Mouse (Mus musculus): ENCODE measurements around the gene Sox6. TPM values are rescaled to one million over a fixed set of nuclear protein-coding genes. Genes with fewer than 3 reads are reported as not detected.
A peak's percentile ranks its signal among the peaks of the same experiment; 100 is the strongest.

The Sox6 gene
- total and polyA plus RNA-seq, 2 experiments from 2014 or later: 33.7 to 39.8 TPM

DNA sequence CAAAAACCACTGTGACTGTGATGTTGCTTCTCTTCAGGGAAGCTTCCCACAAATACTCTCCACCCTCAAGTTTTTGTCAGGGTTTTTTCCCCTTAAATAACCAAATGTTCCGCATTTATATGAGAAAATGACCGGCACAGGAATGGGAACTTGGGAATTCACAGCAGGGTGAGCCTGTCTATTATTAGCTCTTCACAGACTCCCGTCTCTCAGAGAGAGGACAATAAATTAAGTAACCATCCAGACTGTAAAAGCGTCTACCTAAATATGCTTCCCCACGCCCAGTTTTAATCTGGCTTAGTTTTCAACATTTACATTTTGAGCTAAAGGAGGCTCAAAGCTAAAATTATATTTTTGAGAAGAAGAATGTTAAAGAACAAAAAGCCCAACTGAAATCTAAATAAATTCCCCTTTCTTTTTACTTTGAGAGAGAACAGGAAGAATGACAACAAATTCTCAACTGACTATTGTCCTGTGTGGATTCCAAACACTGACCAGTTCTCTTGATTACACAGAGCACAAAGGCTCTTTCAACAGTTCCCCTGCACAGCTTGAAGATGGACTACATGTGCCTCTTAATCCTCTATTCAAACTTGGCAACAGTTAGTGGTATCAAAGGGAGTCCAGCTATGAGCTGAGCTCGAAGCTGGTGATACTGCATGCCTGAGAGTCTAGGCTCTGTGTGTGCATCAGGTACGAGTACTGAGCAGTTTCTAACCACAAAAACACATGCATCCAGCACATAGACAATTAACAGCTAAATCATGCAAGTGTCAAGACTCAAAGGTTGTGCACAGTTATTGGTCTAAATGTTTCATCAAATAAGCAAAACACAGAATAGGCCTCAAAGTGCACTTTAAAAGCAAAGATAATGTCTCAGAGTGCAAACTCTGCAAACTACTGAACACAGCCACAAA, 316.7 kb downstream of the Sox6 start:
- Histone ChIP-seq H3K36me3 (ENCODE audit: insufficient read depth, low read length) (no peaks in the 10 kb centered on the region), H3K27ac (peak overlapping the region; percentile 62), H3K4me3 (ENCODE audit: low read length) (no peak overlapping the region), H3K9me3 (ENCODE audit: low read length) (no peaks in the 10 kb centered on the region), H3K4me1 (ENCODE audit: insufficient read depth, low read length) (peaks cover 3% of the 10 kb centered on the region; the same call in 1 of the 2 replicates), H3K4me2 (ENCODE audit: low read depth, low read length) (no peak overlapping the region), H3K27me3 (ENCODE audit: insufficient read depth, low read length) (no peaks in the 10 kb centered on the region), H3K9ac (replicated peaks; ENCODE audit: low read length) (no peak overlapping the region)
- DNase-seq (ENCODE audit: low spot score) (peak; percentile 49), ATAC-seq (peak; percentile 80)
- 13% methylated on average over 7 of the region's 7 CpGs for WGBS
- TF ChIP-seq CTCF (IDR thresholded peaks at IDR 0.05; ENCODE audit: low read depth): no peak

DNA sequence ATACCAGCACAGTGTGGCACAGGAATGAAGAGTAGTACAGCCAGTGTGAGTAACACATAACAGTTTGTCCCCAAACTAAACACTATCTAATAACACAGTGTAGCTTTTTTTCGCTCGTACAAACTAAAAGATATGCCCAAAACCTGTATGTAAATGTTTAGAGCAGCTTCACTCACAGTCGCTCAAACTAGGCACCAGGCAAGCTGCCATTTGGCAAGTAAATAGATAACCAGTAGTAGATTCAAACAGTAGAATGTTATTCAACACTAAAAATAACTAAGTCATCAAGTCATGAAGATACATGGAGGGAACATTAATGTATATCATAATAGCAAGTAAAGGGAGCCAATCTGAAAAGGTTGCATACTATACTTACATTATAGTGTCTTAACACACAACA, 318.8 kb downstream of the Sox6 start:
- Histone ChIP-seq H3K27ac (no peak overlapping the region), H3K36me3 (ENCODE audit: insufficient read depth, low read length) (no peaks in the 10 kb centered on the region), H3K9ac (replicated peaks; ENCODE audit: low read length) (no peak overlapping the region), H3K4me3 (ENCODE audit: low read length) (no peak overlapping the region), H3K4me1 (ENCODE audit: insufficient read depth, low read length) (peaks cover 3% of the 10 kb centered on the region; the same call in 1 of the 2 replicates), H3K9me3 (ENCODE audit: low read length) (no peaks in the 10 kb centered on the region), H3K4me2 (ENCODE audit: low read depth, low read length) (no peak overlapping the region), H3K27me3 (ENCODE audit: insufficient read depth, low read length) (no peaks in the 10 kb centered on the region)
- no peak for TF ChIP-seq CTCF (IDR thresholded peaks at IDR 0.05; ENCODE audit: low read depth)
- 85% methylated on average over 3 of the region's 3 CpGs for WGBS
- ATAC-seq (no peak), DNase-seq (ENCODE audit: low spot score) (no peak)

DNA sequence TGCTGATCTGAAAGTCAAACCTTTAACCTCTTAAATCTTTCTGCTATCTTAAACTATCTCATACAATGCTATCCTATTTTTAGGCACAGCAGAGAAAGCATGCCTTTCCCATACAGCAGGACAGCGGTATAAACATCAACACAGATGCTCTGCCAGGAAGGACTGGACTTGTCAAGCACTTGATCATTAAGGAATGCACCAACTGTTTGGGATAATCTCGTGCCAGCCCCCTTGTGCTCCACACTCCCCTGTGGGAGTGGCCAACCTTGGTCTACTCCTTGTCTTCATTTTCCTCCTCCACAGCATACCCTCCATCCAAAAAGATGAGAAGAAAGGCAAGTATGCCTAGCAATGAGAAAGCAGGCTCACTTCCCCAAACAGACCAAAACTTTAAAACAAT, 332.5 kb downstream of the Sox6 start:
- no peak overlapping the region for H3K9ac ChIP-seq (replicated peaks; ENCODE audit: low read length)
- H3K27ac ChIP-seq: no peak overlapping the region
- no peak for ATAC-seq
- H3K27me3 ChIP-seq (ENCODE audit: insufficient read depth, low read length): no peaks in the 10 kb centered on the region
- H3K9me3 ChIP-seq (ENCODE audit: low read length): no peaks in the 10 kb centered on the region
- WGBS: 17% methylated on average over 2 of the region's 2 CpGs
- no peak overlapping the region for H3K4me2 ChIP-seq (ENCODE audit: low read depth, low read length)
- no peak for DNase-seq (ENCODE audit: low spot score)
- TF ChIP-seq CTCF (IDR thresholded peaks at IDR 0.05; ENCODE audit: low read depth): no peak
- no peaks in the 10 kb centered on the region for H3K36me3 ChIP-seq (ENCODE audit: insufficient read depth, low read length)
- H3K4me3 ChIP-seq (ENCODE audit: low read length): no peak overlapping the region
- H3K4me1 ChIP-seq (ENCODE audit: insufficient read depth, low read length): no peaks in the 10 kb centered on the region

DNA sequence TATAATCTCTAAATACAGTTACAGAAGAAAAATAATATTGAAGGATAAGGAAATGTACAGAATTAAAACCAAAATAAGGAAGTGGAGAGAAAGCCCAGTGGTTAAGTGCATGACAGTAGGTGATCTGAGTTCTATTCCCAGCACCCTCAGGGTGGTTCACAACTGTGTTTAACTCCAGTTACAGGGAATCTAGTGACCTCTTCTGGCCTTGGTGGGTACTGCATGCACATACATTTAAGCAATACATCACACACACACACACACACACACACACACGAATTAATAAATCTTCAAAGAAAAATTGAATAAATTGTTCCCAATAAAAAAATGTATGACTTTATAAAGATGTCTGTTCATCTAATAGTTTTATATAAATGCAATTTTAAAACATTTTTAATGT, 340.5 kb downstream of the Sox6 start:
- H3K27me3 ChIP-seq (ENCODE audit: insufficient read depth, low read length): no peaks in the 10 kb centered on the region
- no peak for ATAC-seq

DNA sequence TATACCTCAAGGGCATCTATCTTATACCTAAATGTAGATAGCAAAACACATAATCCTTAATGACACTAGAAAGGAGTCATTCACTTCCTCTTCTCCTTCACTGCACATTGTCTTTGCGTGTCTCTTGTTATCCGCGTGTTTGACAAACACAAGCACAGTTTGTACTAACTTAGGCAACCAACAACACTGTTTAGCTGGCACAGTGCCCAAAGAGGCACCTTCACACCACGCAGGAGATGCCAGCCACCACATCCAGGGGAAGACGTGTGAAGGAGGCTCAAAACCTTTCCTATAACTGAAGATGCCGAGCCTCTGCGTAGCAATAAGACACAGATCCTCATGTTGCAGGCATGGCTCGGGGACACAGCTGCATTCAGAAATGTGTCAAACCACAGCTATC, 345.4 kb downstream of the Sox6 start:
- Histone ChIP-seq H3K9me3 (ENCODE audit: low read length) (no peaks in the 10 kb centered on the region), H3K27me3 (ENCODE audit: insufficient read depth, low read length) (no peaks in the 10 kb centered on the region), H3K9ac (replicated peaks; ENCODE audit: low read length) (no peak overlapping the region), H3K36me3 (ENCODE audit: insufficient read depth, low read length) (no peaks in the 10 kb centered on the region), H3K27ac (no peak overlapping the region), H3K4me2 (ENCODE audit: low read depth, low read length) (no peak overlapping the region), H3K4me1 (ENCODE audit: insufficient read depth, low read length) (no peaks in the 10 kb centered on the region), H3K4me3 (ENCODE audit: low read length) (no peak overlapping the region)
- ATAC-seq (no peak), DNase-seq (ENCODE audit: low spot score) (no peak)
- TF ChIP-seq CTCF (IDR thresholded peaks at IDR 0.05; ENCODE audit: low read depth): no peak
- WGBS: 65% methylated on average over 8 of the region's 8 CpGs

More for the DNA sequence above, 340.5 kb downstream of the Sox6 start:
- Histone ChIP-seq H3K36me3 (ENCODE audit: insufficient read depth, low read length) (no peaks in the 10 kb centered on the region), H3K4me3 (ENCODE audit: low read length) (no peak overlapping the region), H3K4me2 (ENCODE audit: low read depth, low read length) (no peak overlapping the region), H3K9me3 (ENCODE audit: low read length) (no peaks in the 10 kb centered on the region), H3K9ac (replicated peaks; ENCODE audit: low read length) (no peak overlapping the region), H3K4me1 (ENCODE audit: insufficient read depth, low read length) (no peaks in the 10 kb centered on the region), H3K27ac (no peak overlapping the region)
- TF ChIP-seq CTCF (IDR thresholded peaks at IDR 0.05; ENCODE audit: low read depth): peak; percentile 31; the same call in 1 of the 2 replicates
- WGBS: 89% methylated on average over 1 of the region's 1 CpGs
- DNase-seq (ENCODE audit: low spot score): no peak

DNA sequence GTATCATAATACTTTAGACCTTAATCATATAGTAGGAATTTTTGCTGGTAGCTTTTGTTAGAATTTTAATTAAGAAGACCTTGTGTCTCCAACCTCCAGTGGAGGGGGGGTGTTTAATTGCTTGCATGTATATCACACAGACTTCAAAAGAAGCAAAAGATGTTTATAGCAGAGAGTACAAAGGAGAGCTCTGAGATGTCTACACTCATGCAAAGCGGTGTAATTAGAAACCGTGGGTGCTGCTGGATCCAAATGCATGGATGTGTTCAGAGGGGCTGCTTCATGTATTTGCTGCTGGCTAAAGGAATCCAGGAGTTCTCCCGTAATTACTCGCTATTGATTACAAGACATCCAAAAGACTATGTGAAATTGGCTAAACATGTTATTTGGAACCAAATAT, 347.5 kb downstream of the Sox6 start:
- ATAC-seq (no peak), DNase-seq (ENCODE audit: low spot score) (no peak)
- Histone ChIP-seq H3K4me2 (ENCODE audit: low read depth, low read length) (no peak overlapping the region), H3K4me3 (ENCODE audit: low read length) (no peak overlapping the region), H3K9me3 (ENCODE audit: low read length) (no peaks in the 10 kb centered on the region), H3K9ac (replicated peaks; ENCODE audit: low read length) (no peak overlapping the region), H3K27ac (no peak overlapping the region), H3K36me3 (ENCODE audit: insufficient read depth, low read length) (no peaks in the 10 kb centered on the region), H3K27me3 (ENCODE audit: insufficient read depth, low read length) (no peaks in the 10 kb centered on the region), H3K4me1 (ENCODE audit: insufficient read depth, low read length) (no peaks in the 10 kb centered on the region)
- 57% methylated on average over 4 of the region's 4 CpGs for WGBS
- TF ChIP-seq CTCF (IDR thresholded peaks at IDR 0.05; ENCODE audit: low read depth): no peak

DNA sequence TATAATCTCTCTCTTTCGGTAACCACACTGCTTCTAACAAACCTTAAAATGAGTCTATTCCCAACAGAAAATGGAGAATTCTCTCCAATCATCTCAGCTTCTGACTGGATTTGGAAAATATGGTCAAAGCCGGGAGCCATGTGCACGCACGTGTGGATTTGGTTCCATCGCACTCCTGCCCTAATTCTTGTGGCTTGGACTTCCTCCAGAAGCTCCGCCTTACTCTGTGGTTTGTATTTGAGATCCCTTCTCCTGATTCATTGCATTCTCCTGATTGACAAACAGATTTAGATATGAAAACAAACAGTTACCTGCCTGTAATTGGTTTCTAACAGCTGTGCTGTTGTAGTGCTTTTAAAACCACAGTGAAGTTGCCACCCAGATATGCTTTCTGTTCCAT, 351.9 kb downstream of the Sox6 start:
- ATAC-seq (no peak), DNase-seq (ENCODE audit: low spot score) (no peak)
- H3K36me3 ChIP-seq (ENCODE audit: insufficient read depth, low read length): no peaks in the 10 kb centered on the region
- no peak overlapping the region for H3K4me2 ChIP-seq (ENCODE audit: low read depth, low read length)
- TF ChIP-seq CTCF (IDR thresholded peaks at IDR 0.05; ENCODE audit: low read depth): no peak
- no peak overlapping the region for H3K27ac ChIP-seq
- WGBS: 72% methylated on average over 6 of the region's 6 CpGs
- H3K9ac ChIP-seq (replicated peaks; ENCODE audit: low read length): no peak overlapping the region
- no peaks in the 10 kb centered on the region for H3K27me3 ChIP-seq (ENCODE audit: insufficient read depth, low read length)
- no peaks in the 10 kb centered on the region for H3K4me1 ChIP-seq (ENCODE audit: insufficient read depth, low read length)
- no peak overlapping the region for H3K4me3 ChIP-seq (ENCODE audit: low read length)
- no peaks in the 10 kb centered on the region for H3K9me3 ChIP-seq (ENCODE audit: low read length)
